Mouse (Mus musculus): ENCODE measurements around the gene Nxpe2. TPM values are rescaled to one million over a fixed set of nuclear protein-coding genes. Genes with fewer than 3 reads are reported as not detected.

The Nxpe2 gene
- polyA plus RNA-seq, 1 experiment from 2014 or later: 2.1 TPM

DNA sequence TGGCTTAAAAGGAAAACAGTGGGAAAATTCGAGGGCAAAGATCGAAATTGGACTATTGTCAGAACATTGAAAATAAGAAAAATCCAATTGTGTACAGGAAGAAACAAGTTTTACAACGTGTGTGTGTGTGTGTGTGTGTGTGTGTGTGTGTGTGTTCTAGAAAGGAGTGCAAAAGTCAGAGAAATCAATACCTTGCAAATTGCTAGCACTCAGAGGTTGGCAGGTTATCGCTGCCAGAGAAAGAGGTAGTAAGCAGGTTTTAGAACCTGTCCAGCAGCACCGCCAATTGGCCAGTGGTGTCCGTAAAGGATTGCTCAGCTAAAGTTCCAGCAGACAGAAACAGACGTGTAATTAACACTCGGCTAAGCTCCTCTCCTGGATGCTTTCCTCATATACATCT, 69.0 kb downstream of the Nxpe2 start:
- TF ChIP-seq CTCF (IDR thresholded peaks at IDR 0.05; ENCODE audit: low read depth): no peak
- ATAC-seq (replicated peaks; ENCODE audit: low FRiP score, low read depth): no peak
- no peak overlapping the region for H3K9ac ChIP-seq (ENCODE audit: low read depth, low read length)
- DNase-seq (ENCODE audit: low spot score): no peak
- H3K4me1 ChIP-seq (replicated peaks; ENCODE audit: insufficient read depth, low read length): no peaks in the 10 kb centered on the region
- H3K4me2 ChIP-seq (ENCODE audit: low read length): no peak overlapping the region
- no peaks in the 10 kb centered on the region for H3K9me3 ChIP-seq (replicated peaks; ENCODE audit: low read length)
- H3K4me3 ChIP-seq (replicated peaks; ENCODE audit: low read depth, low read length): no peak overlapping the region
- no peaks in the 10 kb centered on the region for H3K36me3 ChIP-seq (ENCODE audit: insufficient read depth, low read length)
- WGBS: 91% methylated on average over 8 of the region's 8 CpGs
- no peaks in the 10 kb centered on the region for H3K27me3 ChIP-seq (ENCODE audit: insufficient read depth, low read length)
- H3K27ac ChIP-seq: no peak overlapping the region

DNA sequence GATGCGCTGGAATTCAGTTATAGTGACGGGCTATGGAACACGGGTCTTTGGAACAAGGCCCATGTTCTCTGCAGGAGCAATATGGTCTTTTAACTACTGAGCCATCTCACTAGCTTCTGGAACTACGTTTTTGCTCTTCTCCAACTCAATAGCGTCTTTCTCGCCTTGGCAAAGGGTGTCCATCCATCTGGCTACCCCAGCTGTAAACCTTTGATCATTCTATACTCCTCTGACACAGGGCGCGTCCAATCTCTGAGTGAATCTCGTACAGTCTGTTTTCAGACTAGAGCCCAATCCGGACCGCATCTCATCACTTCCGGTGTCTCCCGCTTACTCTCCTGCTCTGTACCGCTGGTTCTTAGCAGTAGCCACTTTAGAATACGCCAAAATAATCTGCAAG, 76.4 kb downstream of the Nxpe2 start:
- TF ChIP-seq CTCF (IDR thresholded peaks at IDR 0.05; ENCODE audit: low read depth): no peak
- ATAC-seq (replicated peaks; ENCODE audit: low FRiP score, low read depth) (no peak), DNase-seq (ENCODE audit: low spot score) (no peak)
- no peak overlapping the region for H3K4me3 ChIP-seq (replicated peaks; ENCODE audit: low read depth, low read length)
- WGBS: 87% methylated on average over 15 of the region's 15 CpGs
- no peaks in the 10 kb centered on the region for H3K36me3 ChIP-seq (ENCODE audit: insufficient read depth, low read length)
- H3K9ac ChIP-seq (ENCODE audit: low read depth, low read length): no peak overlapping the region
- no peaks in the 10 kb centered on the region for H3K27me3 ChIP-seq (ENCODE audit: insufficient read depth, low read length)
- H3K4me2 ChIP-seq (ENCODE audit: low read length): no peak overlapping the region
- no peaks in the 10 kb centered on the region for H3K4me1 ChIP-seq (replicated peaks; ENCODE audit: insufficient read depth, low read length)
- H3K27ac ChIP-seq: no peak overlapping the region
- H3K9me3 ChIP-seq (replicated peaks; ENCODE audit: low read length): no peaks in the 10 kb centered on the region

Other genes with a start within 250 kb of the Nxpe2 start
- gene Nxpe4, start 191.4 kb downstream of the Nxpe2 start, polyA plus RNA-seq (2015; fragmentation: Nextera tagmentation; extraction: Ambion mirVana): 8.9 and 9.8 TPM in 2 replicates
- 117 and 125 TPM in 2 replicates for gene Rexo2, start 127.2 kb upstream of the Nxpe2 start, polyA plus RNA-seq (2015; fragmentation: Nextera tagmentation; extraction: Ambion mirVana)
- gene Rbm7, start 141.8 kb upstream of the Nxpe2 start, polyA plus RNA-seq (2015; fragmentation: Nextera tagmentation; extraction: Ambion mirVana): 128 and 132 TPM in 2 replicates
- 77.5 and 92.3 TPM in 2 replicates for gene Gm5617, start 142.0 kb upstream of the Nxpe2 start, polyA plus RNA-seq (2015; fragmentation: Nextera tagmentation; extraction: Ambion mirVana)

Measured in kidney, postnatal 0 days (tissue).